Mouse (Mus musculus): ENCODE measurements around the gene Bag5. TPM values are rescaled to one million over a fixed set of nuclear protein-coding genes. Genes with fewer than 3 reads are reported as not detected.

Gene Bag5
- polyA plus RNA-seq, 1 experiment from 2014 or later = 64.0 TPM

Other genes starting within 250 kb of the Bag5 start
- 2.3 and 3.5 TPM in 2 replicates for gene Gm266, start 227.4 kb downstream of the Bag5 start, polyA plus RNA-seq (2016; fragmentation: Nextera tagmentation; extraction: Ambion mirVana)
- 692 and 732 TPM in 2 replicates for gene Eif5, start 175.2 kb downstream of the Bag5 start, polyA plus RNA-seq (2016; fragmentation: Nextera tagmentation; extraction: Ambion mirVana)
- 75.6 and 90.6 TPM in 2 replicates for gene Mark3, start 138.7 kb downstream of the Bag5 start, polyA plus RNA-seq (2016; fragmentation: Nextera tagmentation; extraction: Ambion mirVana)
- gene Ckb, start 40.9 kb downstream of the Bag5 start, polyA plus RNA-seq (2016; fragmentation: Nextera tagmentation; extraction: Ambion mirVana) = 2,376 and 2,635 TPM in 2 replicates
- 11.8 and 13.2 TPM in 2 replicates for gene Trmt61a, start 35.2 kb downstream of the Bag5 start, polyA plus RNA-seq (2016; fragmentation: Nextera tagmentation; extraction: Ambion mirVana)
- 52.3 and 57.8 TPM in 2 replicates for gene Apopt1, start within 50 bp of the Bag5 start, polyA plus RNA-seq (2016; fragmentation: Nextera tagmentation; extraction: Ambion mirVana)
- 382 and 402 TPM in 2 replicates for gene Klc1, start 45.6 kb upstream of the Bag5 start, polyA plus RNA-seq (2016; fragmentation: Nextera tagmentation; extraction: Ambion mirVana)
- 7.4 and 7.9 TPM in 2 replicates for gene Xrcc3, start 100.6 kb upstream of the Bag5 start, polyA plus RNA-seq (2016; fragmentation: Nextera tagmentation; extraction: Ambion mirVana)
- gene Zfyve21, start 100.9 kb upstream of the Bag5 start, polyA plus RNA-seq (2016; fragmentation: Nextera tagmentation; extraction: Ambion mirVana) = 54.1 and 57.5 TPM in 2 replicates
- gene Ppp1r13b, start 194.9 kb upstream of the Bag5 start, polyA plus RNA-seq (2016; fragmentation: Nextera tagmentation; extraction: Ambion mirVana) = 11.6 and 12.8 TPM in 2 replicates

Data from midbrain, embryonic 12.5 days (tissue).